Mouse (Mus musculus): ENCODE measurements at regions not wholly inside any gene's neighbourhood (a gene's known extent, or its start where the extent isn't known, plus 50 kb on each side); places are given as distances from the start of the nearest gene placed in this dataset.
A peak's percentile ranks its signal among the peaks of the same experiment; 100 is the strongest.

GRCm38 (mm10) chr6:31147682-31148081 lies 188.8 kb upstream of the Klf14 start:
- Histone ChIP-seq H3K36me3 (ENCODE audit: control insufficient read depth, insufficient read depth, low read length) (no peaks in the 10 kb centered on the region), H3K4me3 (ENCODE audit: low read depth, low read length) (no peak overlapping the region), H3K4me2 (ENCODE audit: low read length) (no peak overlapping the region), H3K27me3 (ENCODE audit: control insufficient read depth, insufficient read depth, low read depth, low read length) (no peaks in the 10 kb centered on the region), H3K27ac (ENCODE audit: low read length) (no peak overlapping the region), H3K9me3 (replicated peaks; ENCODE audit: control insufficient read depth, low read length, poor library complexity, severe bottlenecking) (no peaks in the 10 kb centered on the region), H3K9ac (ENCODE audit: low read depth, low read length) (no peak overlapping the region), H3K4me1 (ENCODE audit: control insufficient read depth, insufficient read depth, low read length) (no peaks in the 10 kb centered on the region)
- ATAC-seq = no peak
- WGBS = 82% methylated on average over 10 of the region's 10 CpGs

DNA sequence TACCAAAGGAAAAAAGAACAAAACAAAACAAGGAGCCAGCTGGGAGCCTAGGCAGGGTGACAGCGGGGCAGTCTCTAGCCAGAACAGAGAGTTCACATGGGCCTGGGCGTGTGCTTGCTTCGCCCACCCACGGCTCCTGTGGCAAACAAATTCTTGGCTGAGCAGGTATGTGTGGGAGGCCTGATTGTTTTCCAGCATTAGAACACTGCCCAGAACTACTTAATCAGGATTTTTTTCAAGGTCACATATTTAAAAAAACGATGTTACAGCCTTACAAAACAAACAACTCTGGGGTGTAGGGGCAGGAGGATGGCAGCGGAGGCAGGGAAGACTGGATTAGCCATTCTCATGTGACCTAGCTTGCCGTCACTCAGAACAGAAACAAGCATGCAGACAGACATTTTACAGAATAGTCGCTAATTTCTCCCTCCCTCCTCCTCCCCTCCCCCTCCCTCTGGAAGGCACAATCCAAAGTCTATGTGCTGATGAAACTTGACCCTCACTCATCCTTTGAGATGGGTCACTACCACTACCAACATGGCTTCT lies 189.5 kb upstream of the Klf14 start:
- H3K27ac ChIP-seq (ENCODE audit: low read length) = no peak overlapping the region
- no peaks in the 10 kb centered on the region for H3K27me3 ChIP-seq (ENCODE audit: control insufficient read depth, insufficient read depth, low read depth, low read length)
- ATAC-seq = no peak
- H3K9ac ChIP-seq (ENCODE audit: low read depth, low read length) = no peak overlapping the region
- no peak overlapping the region for H3K4me2 ChIP-seq (ENCODE audit: low read length)
- H3K4me1 ChIP-seq (ENCODE audit: control insufficient read depth, insufficient read depth, low read length) = no peaks in the 10 kb centered on the region
- H3K4me3 ChIP-seq (ENCODE audit: low read depth, low read length) = no peak overlapping the region
- H3K9me3 ChIP-seq (replicated peaks; ENCODE audit: control insufficient read depth, low read length, poor library complexity, severe bottlenecking) = no peaks in the 10 kb centered on the region
- H3K36me3 ChIP-seq (ENCODE audit: control insufficient read depth, insufficient read depth, low read length) = no peaks in the 10 kb centered on the region
- WGBS = 72% methylated on average over 8 of the region's 8 CpGs

GRCm38 (mm10) chr6:31149164-31149563 lies 190.3 kb upstream of the Klf14 start:
- H3K4me3 ChIP-seq (ENCODE audit: low read depth, low read length) = no peak overlapping the region
- no peaks in the 10 kb centered on the region for H3K36me3 ChIP-seq (ENCODE audit: control insufficient read depth, insufficient read depth, low read length)
- H3K9ac ChIP-seq (ENCODE audit: low read depth, low read length) = no peak overlapping the region
- no peaks in the 10 kb centered on the region for H3K27me3 ChIP-seq (ENCODE audit: control insufficient read depth, insufficient read depth, low read depth, low read length)
- ATAC-seq = no peak
- H3K4me1 ChIP-seq (ENCODE audit: control insufficient read depth, insufficient read depth, low read length) = no peaks in the 10 kb centered on the region
- no peaks in the 10 kb centered on the region for H3K9me3 ChIP-seq (replicated peaks; ENCODE audit: control insufficient read depth, low read length, poor library complexity, severe bottlenecking)
- no peak overlapping the region for H3K27ac ChIP-seq (ENCODE audit: low read length)
- WGBS = 90% methylated on average over 6 of the region's 6 CpGs
- no peak overlapping the region for H3K4me2 ChIP-seq (ENCODE audit: low read length)

DNA sequence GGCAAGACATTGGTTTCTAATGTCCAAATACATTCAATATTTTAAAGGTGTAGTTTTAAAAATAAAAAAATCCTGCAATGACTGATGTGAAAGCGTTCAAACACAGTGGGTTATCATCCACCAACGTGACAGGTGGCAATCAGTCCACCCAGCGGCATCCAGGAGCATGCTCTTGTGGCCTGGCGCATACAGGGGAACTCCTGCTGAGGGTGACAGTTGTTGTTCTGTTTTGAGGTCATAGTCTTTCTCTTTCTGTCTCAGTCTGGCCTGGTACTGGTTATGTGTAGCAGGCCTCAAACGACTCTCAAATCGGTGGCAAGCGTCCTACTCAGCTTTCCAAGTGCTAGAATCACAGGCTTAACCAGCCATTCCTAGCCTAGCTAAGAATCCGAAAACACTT lies 191.5 kb upstream of the Klf14 start:
- H3K27ac ChIP-seq (ENCODE audit: low read length) = no peak overlapping the region
- 91% methylated on average over 8 of the region's 8 CpGs for whole genome bisulfite sequencing
- no peak overlapping the region for H3K9ac ChIP-seq (ENCODE audit: low read depth, low read length)
- no peak overlapping the region for H3K4me2 ChIP-seq (ENCODE audit: low read length)
- no peaks in the 10 kb centered on the region for H3K27me3 ChIP-seq (ENCODE audit: control insufficient read depth, insufficient read depth, low read depth, low read length)
- no peak for ATAC-seq
- H3K4me3 ChIP-seq (ENCODE audit: low read depth, low read length) = no peak overlapping the region
- no peaks in the 10 kb centered on the region for H3K4me1 ChIP-seq (ENCODE audit: control insufficient read depth, insufficient read depth, low read length)
- H3K36me3 ChIP-seq (ENCODE audit: control insufficient read depth, insufficient read depth, low read length) = no peaks in the 10 kb centered on the region
- no peaks in the 10 kb centered on the region for H3K9me3 ChIP-seq (replicated peaks; ENCODE audit: control insufficient read depth, low read length, poor library complexity, severe bottlenecking)

DNA sequence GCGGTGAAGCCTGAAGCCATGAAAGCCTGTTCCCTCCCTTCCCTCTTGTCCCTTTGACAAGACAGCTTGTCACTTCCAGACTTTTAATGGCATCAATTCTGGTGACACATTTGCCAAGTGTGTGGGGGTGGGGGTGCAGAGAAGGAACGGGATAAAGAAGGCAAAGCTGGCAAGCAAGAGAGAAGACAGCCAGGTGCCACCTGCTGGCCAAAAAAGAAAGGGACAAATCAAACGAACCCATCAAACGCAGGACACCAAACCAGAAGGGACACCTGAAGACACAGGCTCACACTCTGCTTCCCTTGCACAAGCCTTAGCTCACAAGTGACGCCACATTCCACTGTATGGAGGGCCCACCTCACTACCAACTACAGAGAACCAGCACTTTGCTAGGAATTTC lies 197.0 kb upstream of the Klf14 start:
- 35% methylated on average over 5 of the region's 5 CpGs for WGBS
- 0 out of 2 replicates have a peak, but pooled peaks have one; percentile 48 for ATAC-seq
- no peak overlapping the region for H3K4me3 ChIP-seq (ENCODE audit: low read depth, low read length)
- H3K4me2 ChIP-seq (ENCODE audit: low read length) = no peak overlapping the region
- H3K27ac ChIP-seq (ENCODE audit: low read length) = no peak overlapping the region
- H3K9ac ChIP-seq (ENCODE audit: low read depth, low read length) = no peak overlapping the region
- H3K27me3 ChIP-seq (ENCODE audit: control insufficient read depth, insufficient read depth, low read depth, low read length) = no peaks in the 10 kb centered on the region
- H3K36me3 ChIP-seq (ENCODE audit: control insufficient read depth, insufficient read depth, low read length) = no peaks in the 10 kb centered on the region
- no peaks in the 10 kb centered on the region for H3K9me3 ChIP-seq (replicated peaks; ENCODE audit: control insufficient read depth, low read length, poor library complexity, severe bottlenecking)
- peaks cover 2% of the 10 kb centered on the region for H3K4me1 ChIP-seq (ENCODE audit: control insufficient read depth, insufficient read depth, low read length)

DNA sequence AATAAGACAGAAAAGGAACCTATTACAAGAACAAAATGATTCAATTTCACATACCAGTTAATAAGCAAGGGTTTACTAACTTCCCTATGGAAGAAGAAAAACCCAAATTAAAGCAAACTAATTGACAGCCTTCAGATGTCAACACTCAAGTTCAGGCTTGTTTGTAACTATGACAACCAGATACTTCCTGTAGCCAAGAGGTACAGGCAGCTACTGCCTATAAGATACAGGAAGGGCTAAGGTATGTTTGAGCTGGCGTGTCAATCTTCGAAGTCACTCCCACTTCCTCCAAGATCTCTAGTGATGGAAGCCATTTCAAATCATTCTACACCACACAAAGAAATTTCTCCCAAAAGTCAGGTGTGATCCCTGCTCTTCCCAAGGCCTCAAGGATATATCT lies 198.1 kb upstream of the Klf14 start:
- 98% methylated on average over 2 of the region's 2 CpGs for WGBS
- Histone ChIP-seq H3K4me1 (ENCODE audit: control insufficient read depth, insufficient read depth, low read length) (peaks cover 2% of the 10 kb centered on the region), H3K4me3 (ENCODE audit: low read depth, low read length) (no peak overlapping the region), H3K36me3 (ENCODE audit: control insufficient read depth, insufficient read depth, low read length) (no peaks in the 10 kb centered on the region), H3K9ac (ENCODE audit: low read depth, low read length) (no peak overlapping the region), H3K27me3 (ENCODE audit: control insufficient read depth, insufficient read depth, low read depth, low read length) (no peaks in the 10 kb centered on the region), H3K4me2 (ENCODE audit: low read length) (no peak overlapping the region), H3K9me3 (replicated peaks; ENCODE audit: control insufficient read depth, low read length, poor library complexity, severe bottlenecking) (no peaks in the 10 kb centered on the region), H3K27ac (ENCODE audit: low read length) (no peak overlapping the region)
- ATAC-seq = no peak

DNA sequence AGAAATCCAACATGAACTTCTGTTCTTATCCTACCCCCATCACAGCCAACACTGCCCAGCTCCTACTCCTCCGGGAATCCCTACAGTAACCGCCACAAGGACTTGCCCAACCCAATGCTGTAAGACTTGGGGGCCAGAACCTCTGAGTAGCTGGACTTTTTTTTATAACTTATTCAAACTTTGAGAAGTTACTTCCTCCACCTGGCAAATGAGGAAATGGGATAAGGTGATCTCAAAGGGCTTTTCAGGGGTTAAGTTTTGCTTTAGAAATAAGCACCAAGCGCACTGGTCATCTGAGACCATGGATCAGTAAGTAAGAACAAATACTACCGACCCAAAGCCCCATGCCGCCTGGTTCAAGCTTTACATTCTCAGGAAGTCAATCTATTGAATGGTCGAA lies 198.6 kb upstream of the Klf14 start:
- WGBS = 77% methylated on average over 6 of the region's 6 CpGs
- ATAC-seq = no peak
- Histone ChIP-seq H3K4me3 (ENCODE audit: low read depth, low read length) (no peak overlapping the region), H3K27me3 (ENCODE audit: control insufficient read depth, insufficient read depth, low read depth, low read length) (no peaks in the 10 kb centered on the region), H3K9ac (ENCODE audit: low read depth, low read length) (no peak overlapping the region), H3K4me1 (ENCODE audit: control insufficient read depth, insufficient read depth, low read length) (peaks cover 2% of the 10 kb centered on the region), H3K27ac (ENCODE audit: low read length) (no peak overlapping the region), H3K36me3 (ENCODE audit: control insufficient read depth, insufficient read depth, low read length) (no peaks in the 10 kb centered on the region), H3K9me3 (replicated peaks; ENCODE audit: control insufficient read depth, low read length, poor library complexity, severe bottlenecking) (no peaks in the 10 kb centered on the region), H3K4me2 (ENCODE audit: low read length) (no peak overlapping the region)

DNA sequence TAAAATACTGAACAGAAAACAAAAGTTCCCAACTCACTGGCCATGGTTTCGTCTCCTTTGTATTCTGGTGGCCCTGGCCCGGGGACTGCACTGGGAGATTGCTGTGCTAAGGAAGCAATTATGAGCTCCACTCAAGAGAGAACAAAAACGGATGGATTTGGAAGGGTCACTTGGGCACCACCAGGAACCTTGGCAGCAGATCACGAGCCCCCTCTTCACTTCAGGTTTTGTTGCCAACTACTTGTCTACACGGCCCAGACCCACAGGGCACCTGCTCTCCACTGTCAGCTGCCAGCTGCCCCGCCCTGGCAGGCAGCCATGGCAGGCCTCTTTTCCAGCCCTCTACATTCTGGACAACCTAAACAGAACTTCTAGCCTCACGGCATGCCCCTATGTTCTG lies 199.8 kb upstream of the Klf14 start:
- ATAC-seq = peak; percentile 65
- Histone ChIP-seq H3K9me3 (replicated peaks; ENCODE audit: control insufficient read depth, low read length, poor library complexity, severe bottlenecking) (no peaks in the 10 kb centered on the region), H3K27me3 (ENCODE audit: control insufficient read depth, insufficient read depth, low read depth, low read length) (no peaks in the 10 kb centered on the region), H3K36me3 (ENCODE audit: control insufficient read depth, insufficient read depth, low read length) (no peaks in the 10 kb centered on the region), H3K9ac (ENCODE audit: low read depth, low read length) (no peak overlapping the region), H3K27ac (ENCODE audit: low read length) (no peak overlapping the region), H3K4me3 (ENCODE audit: low read depth, low read length) (no peak overlapping the region), H3K4me2 (ENCODE audit: low read length) (no peak overlapping the region), H3K4me1 (ENCODE audit: control insufficient read depth, insufficient read depth, low read length) (peaks cover 2% of the 10 kb centered on the region)
- WGBS = 57% methylated on average over 7 of the region's 7 CpGs

- Histone ChIP-seq H3K27ac (ENCODE audit: low read length) (no peak overlapping the region), H3K4me2 (ENCODE audit: low read length) (no peak overlapping the region), H3K36me3 (ENCODE audit: control insufficient read depth, insufficient read depth, low read length) (no peaks in the 10 kb centered on the region), H3K4me1 (ENCODE audit: control insufficient read depth, insufficient read depth, low read length) (peaks cover 2% of the 10 kb centered on the region), H3K9ac (ENCODE audit: low read depth, low read length) (no peak overlapping the region), H3K9me3 (replicated peaks; ENCODE audit: control insufficient read depth, low read length, poor library complexity, severe bottlenecking) (no peaks in the 10 kb centered on the region), H3K4me3 (ENCODE audit: low read depth, low read length) (no peak overlapping the region), H3K27me3 (ENCODE audit: control insufficient read depth, insufficient read depth, low read depth, low read length) (no peaks in the 10 kb centered on the region)
- WGBS = 37% methylated on average over 8 of the region's 8 CpGs
- ATAC-seq = peak; percentile 47; the same call in 1 of the 2 replicates
These were observed 200.4 kb upstream of the Klf14 start for GRCm38 (mm10) chr6:31159240-31159639.

All from midbrain, embryonic 16.5 days (tissue).